Mouse (Mus musculus): Measurements from ENCODE around the gene Tgfbr3.

The Tgfbr3 gene

GRCm38 (mm10) chr5:107110089-107110879 lies 179.1 kb downstream of the Tgfbr3 start:
- no peak for DNase-seq (ENCODE audit: low spot score in 2 of 2)

- no peak for DNase-seq (ENCODE audit: low spot score in 2 of 2)
These were observed 180.0 kb downstream of the Tgfbr3 start for GRCm38 (mm10) chr5:107109416-107109815.

- DNase-seq (ENCODE audit: low spot score in 2 of 2), result no peak
These were observed 182.6 kb downstream of the Tgfbr3 start for GRCm38 (mm10) chr5:107106793-107107192.

- no peak for DNase-seq (ENCODE audit: low spot score in 2 of 2)
These were observed 183.3 kb downstream of the Tgfbr3 start for GRCm38 (mm10) chr5:107106139-107106538.

GRCm38 (mm10) chr5:107103591-107103990 lies 185.8 kb downstream of the Tgfbr3 start:
- no peak for DNase-seq (ENCODE audit: low spot score in 2 of 2)

GRCm38 (mm10) chr5:107102916-107103315 lies 186.5 kb downstream of the Tgfbr3 start:
- DNase-seq (ENCODE audit: low spot score in 2 of 2), result no peak

- no peak for DNase-seq (ENCODE audit: low spot score in 2 of 2)
These were observed 187.7 kb downstream of the Tgfbr3 start for GRCm38 (mm10) chr5:107101684-107102083.

GRCm38 (mm10) chr5:107101135-107101534 lies 188.3 kb downstream of the Tgfbr3 start:
- DNase-seq (ENCODE audit: low spot score in 2 of 2), result no peak

- no peak for DNase-seq (ENCODE audit: low spot score in 2 of 2)
These were observed 189.8 kb downstream of the Tgfbr3 start for GRCm38 (mm10) chr5:107099634-107100033.

- no peak for DNase-seq (ENCODE audit: low spot score in 2 of 2)
These were observed 190.4 kb downstream of the Tgfbr3 start for GRCm38 (mm10) chr5:107099076-107099475.

- DNase-seq (ENCODE audit: low spot score in 2 of 2), result no peak
These were observed 191.4 kb downstream of the Tgfbr3 start for GRCm38 (mm10) chr5:107098007-107098406.

GRCm38 (mm10) chr5:107097314-107097713 lies 192.1 kb downstream of the Tgfbr3 start:
- no peak for DNase-seq (ENCODE audit: low spot score in 2 of 2)

GRCm38 (mm10) chr5:107094233-107094632 lies 195.2 kb downstream of the Tgfbr3 start:
- no peak for DNase-seq (ENCODE audit: low spot score in 2 of 2)

- DNase-seq (ENCODE audit: low spot score in 2 of 2), result no peak
These were observed 196.2 kb downstream of the Tgfbr3 start for GRCm38 (mm10) chr5:107093253-107093652.

GRCm38 (mm10) chr5:107092137-107092536 lies 197.3 kb downstream of the Tgfbr3 start:
- no peak for DNase-seq (ENCODE audit: low spot score in 2 of 2)

- DNase-seq (ENCODE audit: low spot score in 2 of 2), result no peak
These were observed 199.5 kb downstream of the Tgfbr3 start for GRCm38 (mm10) chr5:107089966-107090365.

- DNase-seq (ENCODE audit: low spot score in 2 of 2), result peak; percentile 53 to 63
These were observed 201.3 kb downstream of the Tgfbr3 start for GRCm38 (mm10) chr5:107087829-107088808.

GRCm38 (mm10) chr5:107087291-107087690 lies 202.1 kb downstream of the Tgfbr3 start:
- DNase-seq (ENCODE audit: low spot score in 2 of 2), result no peak

- no peak for DNase-seq (ENCODE audit: low spot score in 2 of 2)
These were observed 203.3 kb downstream of the Tgfbr3 start for GRCm38 (mm10) chr5:107086166-107086565.

GRCm38 (mm10) chr5:107084431-107084830 lies 205.0 kb downstream of the Tgfbr3 start:
- DNase-seq (ENCODE audit: low spot score in 2 of 2), result no peak

- no peak for DNase-seq (ENCODE audit: low spot score in 2 of 2)
These were observed 207.4 kb downstream of the Tgfbr3 start for GRCm38 (mm10) chr5:107082011-107082410.

GRCm38 (mm10) chr5:107080986-107081624 lies 208.3 kb downstream of the Tgfbr3 start:
- no peak for DNase-seq (ENCODE audit: low spot score in 2 of 2)

Data from frontal cortex, postnatal 10 days (tissue).